Mouse (Mus musculus): ENCODE measurements at regions not wholly inside any gene's neighbourhood (a gene's known extent, or its start where the extent isn't known, plus 50 kb on each side); places are given as distances from the start of the nearest gene placed in this dataset.

GRCm38 (mm10) chr8:34505829-34506555 lies 394.5 kb upstream of the Gm10131 start:
- Histone ChIP-seq H3K9ac (ENCODE audit: low read depth, low read length) (no peak overlapping the region), H3K4me1 (ENCODE audit: control insufficient read depth, insufficient read depth, low read depth, low read length) (no peaks in the 10 kb centered on the region), H3K36me3 (ENCODE audit: control insufficient read depth, insufficient read depth, low read length) (no peaks in the 10 kb centered on the region), H3K27me3 (replicated peaks; ENCODE audit: control insufficient read depth, insufficient read depth, low read length) (no peaks in the 10 kb centered on the region), H3K4me2 (ENCODE audit: low read length) (no peak overlapping the region), H3K4me3 (ENCODE audit: low read length) (no peak overlapping the region), H3K9me3 (ENCODE audit: control insufficient read depth, low read length) (peaks cover 2% of the 10 kb centered on the region; the same call in 1 of the 2 replicates), H3K27ac (ENCODE audit: low read depth, low read length) (no peak overlapping the region)
- ATAC-seq, result no peak
- WGBS, result 60% methylated on average over 15 of the region's 15 CpGs

DNA sequence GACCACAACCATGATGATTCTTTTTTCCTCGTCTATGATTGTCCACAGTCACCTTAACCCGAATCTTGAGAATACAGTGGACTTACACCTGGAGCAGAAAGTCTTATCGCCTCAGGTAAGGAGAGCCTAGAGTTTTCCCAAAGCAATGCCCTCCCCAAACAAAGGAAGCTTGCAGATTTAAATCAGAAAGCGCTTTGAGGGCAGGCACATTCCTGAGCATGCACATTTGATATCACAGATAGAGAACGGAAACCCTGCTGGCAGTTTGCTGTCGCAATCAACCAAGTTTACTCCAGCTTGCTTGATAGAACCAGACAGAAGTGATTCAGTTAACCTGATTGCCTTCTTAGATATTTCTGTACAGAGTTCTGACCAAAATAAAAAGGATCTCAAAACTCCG lies 393.6 kb upstream of the Gm10131 start:
- no peak overlapping the region for H3K4me3 ChIP-seq (ENCODE audit: low read length)
- no peaks in the 10 kb centered on the region for H3K4me1 ChIP-seq (ENCODE audit: control insufficient read depth, insufficient read depth, low read depth, low read length)
- ATAC-seq, result no peak
- H3K4me2 ChIP-seq (ENCODE audit: low read length), result no peak overlapping the region
- peaks cover 2% of the 10 kb centered on the region; the same call in 1 of the 2 replicates for H3K9me3 ChIP-seq (ENCODE audit: control insufficient read depth, low read length)
- no peaks in the 10 kb centered on the region for H3K27me3 ChIP-seq (replicated peaks; ENCODE audit: control insufficient read depth, insufficient read depth, low read length)
- H3K9ac ChIP-seq (ENCODE audit: low read depth, low read length), result no peak overlapping the region
- H3K27ac ChIP-seq (ENCODE audit: low read depth, low read length), result no peak overlapping the region
- WGBS, result 80% methylated on average over 7 of the region's 7 CpGs
- no peaks in the 10 kb centered on the region for H3K36me3 ChIP-seq (ENCODE audit: control insufficient read depth, insufficient read depth, low read length)

- Histone ChIP-seq H3K9me3 (ENCODE audit: control insufficient read depth, low read length) (no peaks in the 10 kb centered on the region), H3K4me3 (ENCODE audit: low read length) (no peak overlapping the region), H3K4me2 (ENCODE audit: low read length) (no peak overlapping the region), H3K27me3 (replicated peaks; ENCODE audit: control insufficient read depth, insufficient read depth, low read length) (no peaks in the 10 kb centered on the region), H3K27ac (ENCODE audit: low read depth, low read length) (no peak overlapping the region), H3K36me3 (ENCODE audit: control insufficient read depth, insufficient read depth, low read length) (no peaks in the 10 kb centered on the region), H3K4me1 (ENCODE audit: control insufficient read depth, insufficient read depth, low read depth, low read length) (no peaks in the 10 kb centered on the region), H3K9ac (ENCODE audit: low read depth, low read length) (no peak overlapping the region)
- WGBS, result 80% methylated on average over 1 of the region's 1 CpGs
- no peak for ATAC-seq
These were observed 391.1 kb upstream of the Gm10131 start for GRCm38 (mm10) chr8:34502606-34503162.

- WGBS, result 81% methylated on average over 3 of the region's 3 CpGs
- no peak overlapping the region for H3K27ac ChIP-seq (ENCODE audit: low read depth, low read length)
- no peak for ATAC-seq
- H3K27me3 ChIP-seq (replicated peaks; ENCODE audit: control insufficient read depth, insufficient read depth, low read length), result no peaks in the 10 kb centered on the region
- H3K4me1 ChIP-seq (ENCODE audit: control insufficient read depth, insufficient read depth, low read depth, low read length), result no peaks in the 10 kb centered on the region
- no peak overlapping the region for H3K4me3 ChIP-seq (ENCODE audit: low read length)
- no peaks in the 10 kb centered on the region for H3K9me3 ChIP-seq (ENCODE audit: control insufficient read depth, low read length)
- H3K36me3 ChIP-seq (ENCODE audit: control insufficient read depth, insufficient read depth, low read length), result no peaks in the 10 kb centered on the region
- no peak overlapping the region for H3K9ac ChIP-seq (ENCODE audit: low read depth, low read length)
- H3K4me2 ChIP-seq (ENCODE audit: low read length), result no peak overlapping the region
These were observed 387.7 kb upstream of the Gm10131 start for GRCm38 (mm10) chr8:34499196-34499595.

DNA sequence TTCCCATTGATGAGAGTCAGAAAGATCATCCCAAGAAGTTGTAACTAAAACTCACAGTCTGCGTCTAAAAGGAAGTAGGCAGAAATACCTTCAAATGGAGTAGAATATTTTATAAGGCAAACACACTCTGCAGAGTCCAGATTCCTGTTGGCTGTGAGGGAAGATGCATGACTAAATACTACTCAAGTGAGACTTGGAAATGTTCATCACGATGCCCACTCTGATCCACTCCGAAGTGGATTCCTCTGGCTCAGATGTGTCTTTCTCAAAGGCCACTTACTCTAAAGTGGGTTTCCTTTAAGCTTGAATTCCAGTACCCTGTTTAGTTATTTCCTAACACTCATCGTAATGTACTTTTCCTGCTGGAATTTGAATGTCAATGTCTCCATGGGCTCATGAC lies 385.2 kb upstream of the Gm10131 start:
- no peak overlapping the region for H3K27ac ChIP-seq (ENCODE audit: low read depth, low read length)
- H3K4me3 ChIP-seq (ENCODE audit: low read length), result no peak overlapping the region
- H3K9ac ChIP-seq (ENCODE audit: low read depth, low read length), result no peak overlapping the region
- no peaks in the 10 kb centered on the region for H3K4me1 ChIP-seq (ENCODE audit: control insufficient read depth, insufficient read depth, low read depth, low read length)
- ATAC-seq, result no peak
- WGBS, result 94% methylated on average over 4 of the region's 4 CpGs
- H3K36me3 ChIP-seq (ENCODE audit: control insufficient read depth, insufficient read depth, low read length), result no peaks in the 10 kb centered on the region
- no peak overlapping the region for H3K4me2 ChIP-seq (ENCODE audit: low read length)
- H3K9me3 ChIP-seq (ENCODE audit: control insufficient read depth, low read length), result no peaks in the 10 kb centered on the region
- H3K27me3 ChIP-seq (replicated peaks; ENCODE audit: control insufficient read depth, insufficient read depth, low read length), result no peaks in the 10 kb centered on the region

DNA sequence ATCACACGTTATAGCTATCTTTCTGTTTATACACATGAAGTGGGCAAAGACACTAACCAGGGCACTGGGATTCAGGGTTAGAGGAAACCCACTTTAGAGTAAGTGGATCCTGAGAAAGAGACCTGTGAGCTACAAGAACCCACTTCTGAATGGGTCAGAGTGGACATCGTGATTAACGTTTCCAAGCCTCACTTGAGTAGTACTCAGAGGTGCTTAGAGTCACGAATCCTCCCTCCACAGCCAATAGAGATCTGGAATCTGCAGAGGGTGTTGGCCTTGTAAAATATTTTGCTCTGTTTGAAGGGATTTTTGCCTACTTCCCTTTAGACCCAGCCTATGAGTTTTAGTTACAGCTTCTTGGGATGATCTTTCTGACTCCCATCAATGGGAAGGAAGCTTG lies 384.4 kb upstream of the Gm10131 start:
- H3K4me3 ChIP-seq (ENCODE audit: low read length), result no peak overlapping the region
- no peak overlapping the region for H3K4me2 ChIP-seq (ENCODE audit: low read length)
- H3K9me3 ChIP-seq (ENCODE audit: control insufficient read depth, low read length), result no peaks in the 10 kb centered on the region
- H3K36me3 ChIP-seq (ENCODE audit: control insufficient read depth, insufficient read depth, low read length), result no peaks in the 10 kb centered on the region
- no peak overlapping the region for H3K9ac ChIP-seq (ENCODE audit: low read depth, low read length)
- WGBS, result 93% methylated on average over 4 of the region's 4 CpGs
- H3K27me3 ChIP-seq (replicated peaks; ENCODE audit: control insufficient read depth, insufficient read depth, low read length), result no peaks in the 10 kb centered on the region
- no peak for ATAC-seq
- H3K27ac ChIP-seq (ENCODE audit: low read depth, low read length), result no peak overlapping the region
- no peaks in the 10 kb centered on the region for H3K4me1 ChIP-seq (ENCODE audit: control insufficient read depth, insufficient read depth, low read depth, low read length)

DNA sequence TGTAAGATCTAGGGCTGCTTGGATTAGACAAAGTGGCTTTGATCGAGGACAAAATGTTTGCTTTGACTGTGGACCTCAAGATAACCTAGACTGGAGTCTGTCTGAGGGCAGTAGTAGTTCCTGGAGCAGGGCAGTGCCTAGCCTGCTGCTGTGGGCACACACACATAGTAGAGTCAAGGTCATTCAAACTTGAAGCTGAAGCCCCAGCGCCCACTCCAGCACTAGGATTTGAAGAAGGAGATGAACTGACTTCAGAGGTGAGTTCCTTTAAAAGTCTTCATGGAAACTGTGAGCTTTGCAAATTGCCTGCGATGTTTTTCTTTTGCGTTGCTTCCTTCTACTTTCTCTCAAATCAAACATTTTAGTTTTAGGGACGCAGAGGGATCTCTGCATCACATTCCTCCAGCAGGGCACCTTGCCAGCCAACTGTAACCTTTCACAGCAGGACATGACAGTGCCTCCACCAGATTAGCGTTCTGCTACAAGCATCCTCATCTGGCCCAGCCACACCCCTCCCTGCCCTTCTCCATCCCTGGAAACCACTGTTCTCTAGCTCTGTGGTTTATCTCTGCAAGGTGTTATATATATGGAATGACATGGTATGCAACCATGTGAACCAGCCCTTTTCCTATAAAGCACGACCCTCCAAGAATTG lies 377.3 kb upstream of the Gm10131 start:
- Histone ChIP-seq H3K4me2 (ENCODE audit: low read length) (no peak overlapping the region), H3K4me1 (ENCODE audit: control insufficient read depth, insufficient read depth, low read depth, low read length) (no peaks in the 10 kb centered on the region), H3K4me3 (ENCODE audit: low read length) (no peak overlapping the region), H3K9ac (ENCODE audit: low read depth, low read length) (no peak overlapping the region), H3K36me3 (ENCODE audit: control insufficient read depth, insufficient read depth, low read length) (no peaks in the 10 kb centered on the region), H3K27me3 (replicated peaks; ENCODE audit: control insufficient read depth, insufficient read depth, low read length) (no peaks in the 10 kb centered on the region), H3K9me3 (ENCODE audit: control insufficient read depth, low read length) (no peaks in the 10 kb centered on the region), H3K27ac (ENCODE audit: low read depth, low read length) (no peak overlapping the region)
- ATAC-seq, result no peak
- WGBS, result 67% methylated on average over 7 of the region's 7 CpGs

GRCm38 (mm10) chr8:34486433-34487096 lies 375.0 kb upstream of the Gm10131 start:
- Histone ChIP-seq H3K4me2 (ENCODE audit: low read length) (no peak overlapping the region), H3K27me3 (replicated peaks; ENCODE audit: control insufficient read depth, insufficient read depth, low read length) (no peaks in the 10 kb centered on the region), H3K36me3 (ENCODE audit: control insufficient read depth, insufficient read depth, low read length) (no peaks in the 10 kb centered on the region), H3K4me1 (ENCODE audit: control insufficient read depth, insufficient read depth, low read depth, low read length) (no peaks in the 10 kb centered on the region; the same call in 1 of the 2 replicates), H3K9ac (ENCODE audit: low read depth, low read length) (no peak overlapping the region), H3K27ac (ENCODE audit: low read depth, low read length) (no peak overlapping the region), H3K9me3 (ENCODE audit: control insufficient read depth, low read length) (no peaks in the 10 kb centered on the region), H3K4me3 (ENCODE audit: low read length) (no peak overlapping the region)
- 0 out of 2 replicates have a peak, but pooled peaks have one; percentile 50 for ATAC-seq
- 37% methylated on average over 17 of the region's 17 CpGs for WGBS

DNA sequence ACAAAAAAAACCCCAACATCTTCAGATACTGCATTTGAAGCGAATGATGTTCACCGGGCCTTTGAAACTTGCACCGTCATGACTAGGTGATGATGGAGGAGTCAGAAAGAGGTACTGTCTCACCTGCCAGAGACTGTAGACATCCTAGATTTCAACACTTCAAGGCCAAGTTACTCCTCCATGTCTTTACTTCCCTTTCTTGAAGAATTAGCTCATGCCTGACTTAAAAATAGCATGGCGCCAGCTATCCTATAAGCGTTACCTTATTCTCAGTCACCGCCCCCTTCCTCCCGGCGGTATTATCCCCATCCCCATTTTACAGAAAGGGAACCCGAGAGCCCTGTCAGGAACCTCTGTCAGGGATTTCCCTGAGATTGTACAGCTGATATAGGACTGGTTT lies 374.4 kb upstream of the Gm10131 start:
- Histone ChIP-seq H3K9ac (ENCODE audit: low read depth, low read length) (no peak overlapping the region), H3K4me3 (ENCODE audit: low read length) (no peak overlapping the region), H3K27me3 (replicated peaks; ENCODE audit: control insufficient read depth, insufficient read depth, low read length) (no peaks in the 10 kb centered on the region), H3K4me2 (ENCODE audit: low read length) (no peak overlapping the region), H3K9me3 (ENCODE audit: control insufficient read depth, low read length) (no peaks in the 10 kb centered on the region), H3K27ac (ENCODE audit: low read depth, low read length) (no peak overlapping the region), H3K4me1 (ENCODE audit: control insufficient read depth, insufficient read depth, low read depth, low read length) (no peaks in the 10 kb centered on the region; the same call in 1 of the 2 replicates), H3K36me3 (ENCODE audit: control insufficient read depth, insufficient read depth, low read length) (no peaks in the 10 kb centered on the region)
- no peak for ATAC-seq
- WGBS, result 96% methylated on average over 9 of the region's 9 CpGs
